Mouse (Mus musculus) brain, embryonic 18.5 days (tissue): ENCODE measurements at regions not wholly inside any gene's neighbourhood (a gene's known extent, or its start where the extent isn't known, plus 50 kb on each side); places are given as distances from the start of the nearest gene placed in this dataset.

Source experiments
- DNase-seq: peaks from one replicate; pipeline ENCODE4 v3.0.0-alpha.2; 2012; ENCODE audit warnings: low read depth, low spot score

DNA sequence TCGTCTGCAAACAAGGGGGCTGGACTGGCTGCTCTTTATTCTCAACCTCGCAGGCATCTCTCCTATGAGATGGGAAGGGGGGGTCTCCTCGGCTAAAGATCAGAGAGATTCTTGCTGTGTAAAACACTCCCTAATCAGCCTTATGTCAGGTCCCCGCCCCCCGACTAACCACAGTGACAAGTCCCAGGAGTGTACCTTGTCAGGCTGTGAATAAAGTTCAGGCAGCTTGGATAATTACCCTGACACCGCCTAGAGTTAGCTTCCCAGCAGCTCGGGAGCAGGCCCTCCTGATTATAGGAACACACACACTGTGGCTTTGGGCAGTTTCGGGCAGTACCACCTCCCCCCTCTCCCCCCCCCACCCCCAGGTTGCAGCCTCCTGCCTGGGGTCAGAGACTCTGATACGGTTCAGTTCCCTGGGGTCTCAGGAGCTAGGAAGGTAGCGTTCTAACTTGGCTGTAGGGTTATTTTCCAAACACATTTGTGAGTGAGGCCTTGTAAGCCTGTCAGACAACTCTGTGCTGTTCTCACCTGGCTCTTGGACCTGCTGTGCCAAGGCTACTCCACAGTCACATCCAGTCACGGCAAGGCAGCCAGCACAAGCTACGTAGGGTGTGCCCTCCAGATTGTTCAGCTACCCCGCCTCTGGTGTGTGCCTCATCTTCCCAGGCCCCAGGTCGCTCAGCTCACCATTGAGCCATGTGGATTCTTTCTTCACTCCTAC is 461.0 kb upstream of the Zmiz1 start:
- no peak for DNase-seq

DNA sequence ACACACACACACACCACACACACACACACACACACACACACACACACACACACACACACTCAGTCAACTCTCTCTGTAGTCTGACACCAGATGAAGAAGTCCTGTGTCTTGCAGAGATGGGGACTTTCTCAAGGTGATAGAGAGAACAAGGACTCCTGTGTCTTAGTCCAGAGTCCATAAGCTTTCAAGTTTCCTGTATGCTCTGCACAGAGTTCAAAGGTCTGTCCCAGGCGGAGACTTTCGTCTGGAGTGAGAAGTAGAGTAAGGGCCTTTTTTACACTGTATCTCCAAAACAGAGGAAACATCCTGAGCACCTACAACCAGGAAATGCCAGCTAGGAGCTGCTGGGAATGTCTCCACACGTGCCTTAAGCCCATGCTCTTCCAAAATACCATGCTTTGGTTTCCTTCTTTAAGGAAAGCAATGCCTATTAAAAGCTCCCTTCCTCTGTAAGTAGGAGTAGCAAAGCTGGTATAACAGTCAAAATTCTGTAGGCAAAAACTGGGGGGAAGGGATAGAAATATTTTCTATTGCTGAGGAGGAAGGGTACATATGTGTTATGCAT is 459.9 kb upstream of the Zmiz1 start:
- no peak for DNase-seq

GRCm38 (mm10) chr14:25005241-25005946 is 453.6 kb upstream of the Zmiz1 start:
- DNase-seq, result no peak

- no peak for DNase-seq
These were observed 447.1 kb upstream of the Zmiz1 start for GRCm38 (mm10) chr14:25011926-25012325.

- peak; percentile 78 for DNase-seq
These were observed 443.4 kb upstream of the Zmiz1 start for GRCm38 (mm10) chr14:25015288-25016238.

GRCm38 (mm10) chr14:25017860-25018259 is 441.1 kb upstream of the Zmiz1 start:
- no peak for DNase-seq

DNA sequence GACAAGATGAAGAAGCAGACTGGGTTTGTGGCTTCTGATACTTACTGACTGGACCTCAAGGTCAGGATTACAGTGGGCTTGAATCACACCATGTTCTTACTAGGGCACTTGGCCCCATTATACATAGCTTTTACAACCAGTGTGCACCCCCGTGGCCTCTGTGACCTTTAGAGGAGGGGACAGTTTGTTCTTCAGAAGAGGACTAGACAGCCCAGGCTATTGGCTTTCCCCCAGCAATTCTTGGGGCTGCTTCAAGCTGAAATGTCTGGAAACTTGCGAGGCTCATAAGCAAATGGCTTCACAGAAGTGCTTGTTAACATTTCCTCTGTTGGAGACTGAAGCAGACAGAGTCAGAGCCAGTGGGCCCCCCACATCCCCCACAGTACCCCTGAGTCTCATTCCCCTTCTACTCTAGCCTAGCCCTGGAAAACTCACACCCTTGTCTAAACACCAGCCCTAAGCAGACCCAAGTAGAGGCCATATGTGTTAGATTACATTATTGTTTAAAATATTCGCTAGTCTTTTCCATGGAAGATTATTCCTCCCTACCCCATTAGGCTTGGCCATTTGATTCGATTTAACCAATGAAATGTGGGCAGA is 439.6 kb upstream of the Zmiz1 start:
- DNase-seq, result no peak

GRCm38 (mm10) chr14:25022523-25023269 is 436.3 kb upstream of the Zmiz1 start:
- no peak for DNase-seq

- DNase-seq, result no peak
These were observed 435.6 kb upstream of the Zmiz1 start for GRCm38 (mm10) chr14:25023270-25023800.

GRCm38 (mm10) chr14:25025074-25025473 is 433.9 kb upstream of the Zmiz1 start:
- DNase-seq, result no peak

DNA sequence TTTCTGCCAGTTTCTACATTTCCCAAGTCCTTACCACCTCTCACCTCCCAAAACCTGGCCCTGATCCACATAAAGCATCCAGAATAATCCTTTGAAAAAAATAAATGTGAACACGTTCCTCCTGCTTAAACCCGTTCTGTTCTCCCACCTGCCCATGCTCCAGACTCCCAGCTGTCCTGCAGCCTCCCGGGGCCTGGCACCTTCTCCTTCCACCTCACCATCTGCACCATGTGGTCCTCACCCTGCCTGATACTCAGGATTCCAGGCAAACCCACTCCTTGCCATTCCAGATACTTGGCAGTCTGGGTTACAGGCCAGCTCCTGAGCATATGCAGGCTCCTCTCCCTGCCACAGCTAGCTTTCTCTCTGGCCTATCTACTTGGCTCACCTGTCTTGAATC is 431.9 kb upstream of the Zmiz1 start:
- DNase-seq, result no peak

- DNase-seq, result no peak
These were observed 431.1 kb upstream of the Zmiz1 start for GRCm38 (mm10) chr14:25027842-25028241.

DNA sequence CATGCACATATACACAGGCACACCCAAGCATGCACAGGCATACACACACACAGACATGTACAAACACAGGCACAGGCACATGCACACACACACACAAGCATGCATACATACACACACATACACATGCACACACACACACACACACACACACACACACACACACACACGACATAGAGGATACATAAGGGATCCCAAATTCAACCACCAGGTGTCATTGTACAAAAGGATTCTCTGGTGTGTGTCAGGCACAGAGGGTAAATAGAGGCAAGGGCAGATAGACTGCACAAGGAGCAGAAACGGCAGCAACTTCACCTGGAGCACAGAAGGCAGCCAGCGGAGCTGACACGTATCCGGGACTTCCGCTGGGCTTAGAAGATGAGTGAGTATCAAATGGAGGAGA is 428.1 kb upstream of the Zmiz1 start:
- no peak for DNase-seq

- no peak for DNase-seq
These were observed 427.0 kb upstream of the Zmiz1 start for GRCm38 (mm10) chr14:25031756-25032680.

DNA sequence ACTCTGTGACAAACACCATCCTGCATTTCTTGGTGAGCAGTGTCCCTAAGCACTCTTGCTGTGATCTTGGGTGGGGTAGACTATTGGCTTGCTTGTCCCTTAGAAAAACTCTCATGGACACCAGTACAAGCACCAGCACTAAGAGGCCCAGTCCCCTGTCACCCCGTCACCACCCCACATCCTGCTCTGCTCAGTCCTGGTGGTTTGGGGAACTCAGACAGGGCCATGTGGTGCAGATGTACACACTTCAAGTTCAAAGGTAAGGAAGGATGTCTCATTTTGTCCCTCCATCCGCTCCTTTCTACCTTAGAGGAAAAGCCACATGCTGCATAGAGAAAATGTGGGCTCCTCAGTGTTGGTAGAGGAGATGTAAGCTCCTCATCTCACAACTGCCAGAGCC is 426.1 kb upstream of the Zmiz1 start:
- DNase-seq, result no peak

GRCm38 (mm10) chr14:25042265-25042664 is 416.7 kb upstream of the Zmiz1 start:
- no peak for DNase-seq

- no peak for DNase-seq
These were observed 414.9 kb upstream of the Zmiz1 start for GRCm38 (mm10) chr14:25044106-25044505.

DNA sequence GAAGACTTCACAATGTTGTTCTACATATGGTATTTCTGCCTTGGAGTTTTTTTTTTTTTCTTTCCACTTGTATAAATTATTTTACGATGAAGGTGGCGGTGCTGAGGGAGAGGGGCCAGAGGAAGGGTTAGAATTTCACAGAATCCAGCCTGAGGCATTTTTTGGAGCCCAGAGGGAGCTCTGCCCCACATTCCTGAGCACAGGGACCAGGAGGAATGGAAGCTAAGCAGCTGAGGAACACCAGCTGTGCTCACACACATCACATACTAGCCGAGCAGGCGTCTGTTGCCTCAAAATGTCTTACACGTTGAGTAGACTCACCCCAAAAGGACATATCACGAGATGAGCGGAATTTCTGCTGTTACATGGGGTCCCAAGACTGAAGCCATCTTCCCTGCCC is 414.1 kb upstream of the Zmiz1 start:
- no peak for DNase-seq

GRCm38 (mm10) chr14:25050674-25051251 is 408.2 kb upstream of the Zmiz1 start:
- DNase-seq, result peak; percentile 14
